Mouse (Mus musculus): Measurements from ENCODE around the gene Kcnab1. TPM values are rescaled to one million over a fixed set of nuclear protein-coding genes. Genes with fewer than 3 reads are reported as not detected.

Kcnab1 gene
- total and polyA plus RNA-seq, 3 experiments: 0.38 to 0.81 (median 0.76) TPM

DNA sequence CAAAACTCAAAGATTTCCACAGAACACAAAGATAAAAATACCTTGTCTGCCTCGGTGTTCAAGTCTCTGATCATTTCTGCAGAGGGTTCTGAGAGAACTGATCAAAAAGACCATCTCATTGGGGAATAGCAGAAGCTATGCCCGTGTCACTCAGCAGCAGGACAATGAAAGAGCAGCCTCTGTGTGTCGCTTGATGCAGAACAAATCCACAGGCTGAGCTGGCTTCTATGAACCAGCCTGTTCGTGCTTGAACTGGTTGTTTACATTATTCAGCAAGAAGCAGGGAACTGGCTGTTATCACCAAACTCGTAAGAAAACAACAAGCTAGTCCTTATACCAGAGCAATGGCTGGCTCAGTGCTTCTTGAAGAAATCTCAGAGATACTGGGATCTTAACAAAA, 193.4 kb downstream of the Kcnab1 start:
- H3K9ac ChIP-seq (ENCODE audit: insufficient read depth, low read depth): no peak overlapping the region
- in situ Hi-C loops (cut with MboI; ENCODE audit: low pct_ligation_motif_present, low pct_unique_long_range_greater_than_20kb, low sequenced_read_pairs): no loop called here
- dilution Hi-C loops (cut with MboI; ENCODE audit: extremely low pct_ligation_motif_present, extremely low pct_unique_long_range_greater_than_20kb, low sequenced_read_pairs): no loop called here
- H3K27me3 ChIP-seq (replicated peaks): no peaks in the 10 kb centered on the region
- no peaks in the 10 kb centered on the region for H3K36me3 ChIP-seq (replicated peaks in 1 of 2; ENCODE audit: control insufficient read depth in 1 of 2, insufficient read depth in 1 of 2, low read length in 1 of 2)
- H3K79me2 ChIP-seq (replicated peaks; ENCODE audit: control insufficient read depth, extremely low read depth, insufficient read depth, poor library complexity, severe bottlenecking): no peaks in the 10 kb centered on the region
- no peaks in the 10 kb centered on the region for H3K4me1 ChIP-seq (ENCODE audit: control insufficient read depth in 1 of 2, insufficient read depth in 2 of 2)
- H3K4me2 ChIP-seq (ENCODE audit: insufficient read depth, low read depth, poor library complexity, severe bottlenecking): no peak overlapping the region
- no peak for DNase-seq (ENCODE audit: extremely low read depth)
- H3K27ac ChIP-seq (ENCODE audit: insufficient read depth, low read depth): no peak overlapping the region
- no peaks in the 10 kb centered on the region for H3K9me3 ChIP-seq (replicated peaks; ENCODE audit: low read length)
- no peak for TF ChIP-seq JUND (conservative IDR thresholded peaks at IDR 0.05; ENCODE audit: low read depth, low read length)
- TF ChIP-seq POLR2A (IDR thresholded peaks at IDR 0.05; ENCODE audit: low read depth, low read length): no peak
- TF ChIP-seq TBP (conservative IDR thresholded peaks at IDR 0.05; ENCODE audit: low read depth, low read length): no peak
- no peak for TF ChIP-seq RAD21 (IDR thresholded peaks at IDR 0.05; ENCODE audit: low read depth, low read length)
- TF ChIP-seq UBTF (IDR thresholded peaks at IDR 0.05; ENCODE audit: low read depth, low read length): no peak
- no peak for TF ChIP-seq E2F4 (IDR thresholded peaks at IDR 0.05; ENCODE audit: insufficient replicate concordance, low read depth, low read length)
- no peak for TF ChIP-seq MXI1 (IDR thresholded peaks at IDR 0.05; ENCODE audit: low read depth, low read length)
- TF ChIP-seq TCF12 (IDR thresholded peaks at IDR 0.05; ENCODE audit: low read depth, low read length): no peak
- TF ChIP-seq ZMIZ1 (IDR thresholded peaks at IDR 0.05; ENCODE audit: low read depth, low read length): no peak
- no peak for TF ChIP-seq MAZ (IDR thresholded peaks at IDR 0.05; ENCODE audit: low read depth, low read length)
- H3K4me3 ChIP-seq (replicated peaks in 1 of 3; ENCODE audit: low read depth in 2 of 3, low read length in 2 of 3, poor library complexity in 1 of 3): no peak overlapping the region

DNA sequence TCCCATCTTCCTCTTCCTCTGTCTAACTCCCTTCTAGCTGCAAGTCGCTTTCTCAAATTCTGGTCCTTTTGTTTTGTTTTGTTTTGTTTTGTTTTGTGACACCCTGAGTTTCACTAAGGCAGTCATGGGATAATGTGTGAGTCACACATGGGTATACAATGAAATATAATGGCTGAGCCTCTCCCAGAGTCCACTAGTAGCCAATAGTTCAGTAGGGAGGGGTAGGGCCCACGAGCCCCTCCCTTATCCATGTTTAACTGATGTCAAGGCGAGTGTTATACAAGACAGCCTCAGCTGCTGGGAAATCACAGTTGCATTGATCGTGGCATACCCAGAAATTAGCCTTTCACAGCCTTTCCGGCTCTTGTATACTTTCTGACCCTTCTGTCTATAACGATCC, 206.7 kb downstream of the Kcnab1 start:
- H3K27ac ChIP-seq (ENCODE audit: insufficient read depth, low read depth): no peak overlapping the region
- H3K4me3 ChIP-seq (replicated peaks in 1 of 3; ENCODE audit: low read depth in 2 of 3, low read length in 2 of 3, poor library complexity in 1 of 3): no peak overlapping the region
- in situ Hi-C loops (cut with MboI; ENCODE audit: low pct_ligation_motif_present, low pct_unique_long_range_greater_than_20kb, low sequenced_read_pairs): no loop called here
- DNase-seq (ENCODE audit: extremely low read depth): no peak
- H3K9me3 ChIP-seq (replicated peaks; ENCODE audit: low read length): no peaks in the 10 kb centered on the region
- H3K4me2 ChIP-seq (ENCODE audit: insufficient read depth, low read depth, poor library complexity, severe bottlenecking): no peak overlapping the region
- H3K79me2 ChIP-seq (replicated peaks; ENCODE audit: control insufficient read depth, extremely low read depth, insufficient read depth, poor library complexity, severe bottlenecking): no peaks in the 10 kb centered on the region
- dilution Hi-C loops (cut with MboI; ENCODE audit: extremely low pct_ligation_motif_present, extremely low pct_unique_long_range_greater_than_20kb, low sequenced_read_pairs): no loop called here
- H3K4me1 ChIP-seq (ENCODE audit: control insufficient read depth in 1 of 2, insufficient read depth in 2 of 2): peaks cover 0 to 29% of the 10 kb centered on the region in 2 experiments; a peak in 2 of 4 replicates
- TF ChIP-seq TCF12 (IDR thresholded peaks at IDR 0.05; ENCODE audit: low read depth, low read length) (no peak), HCFC1 (IDR thresholded peaks at IDR 0.05; ENCODE audit: low read depth, low read length) (no peak), MAZ (IDR thresholded peaks at IDR 0.05; ENCODE audit: low read depth, low read length) (no peak), POLR2A (IDR thresholded peaks at IDR 0.05; ENCODE audit: low read depth, low read length) (no peak), ETS1 (conservative IDR thresholded peaks at IDR 0.05; ENCODE audit: low read depth, low read length) (no peak), JUND (conservative IDR thresholded peaks at IDR 0.05; ENCODE audit: low read depth, low read length) (no peak), RAD21 (IDR thresholded peaks at IDR 0.05; ENCODE audit: low read depth, low read length) (no peak), CHD1 (IDR thresholded peaks at IDR 0.05; ENCODE audit: low read depth, low read length) (no peak), JUN (IDR thresholded peaks at IDR 0.05; ENCODE audit: insufficient read depth, low read depth, low read length) (no peak), EP300 (IDR thresholded peaks at IDR 0.05; ENCODE audit: low read length) (no peak), RCOR1 (conservative IDR thresholded peaks at IDR 0.05; ENCODE audit: low read depth, low read length) (no peak)
- H3K27me3 ChIP-seq (replicated peaks): no peaks in the 10 kb centered on the region
- H3K9ac ChIP-seq (ENCODE audit: insufficient read depth, low read depth): no peak overlapping the region
- H3K36me3 ChIP-seq (replicated peaks in 1 of 2; ENCODE audit: control insufficient read depth in 1 of 2, insufficient read depth in 1 of 2, low read length in 1 of 2): no peaks in the 10 kb centered on the region
